Mouse (Mus musculus): ENCODE results near the gene 4922502D21Rik.

DNA sequence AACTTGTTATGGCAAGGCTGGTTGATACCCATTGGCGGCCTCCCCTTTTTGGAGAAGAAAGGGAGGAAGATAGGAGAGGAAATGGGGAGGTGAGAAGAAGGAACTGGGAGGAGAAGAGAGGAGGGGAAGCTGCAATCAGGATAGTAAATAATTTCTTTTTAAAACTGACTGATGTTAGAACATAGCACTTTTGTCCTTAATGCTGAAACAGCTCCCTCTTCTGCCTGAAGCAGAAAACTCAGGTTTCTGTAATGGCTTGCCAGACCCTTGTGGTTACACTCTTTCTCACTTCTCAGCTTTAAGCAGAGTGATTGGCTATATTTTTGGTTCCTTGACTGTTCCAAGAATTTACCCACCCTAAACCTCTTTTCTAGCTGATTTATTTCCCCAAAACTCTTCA is 5.6 kb downstream of the 4922502D21Rik start:
- TF ChIP-seq CTCF (IDR thresholded peaks at IDR 0.05; ENCODE audit: insufficient read depth, low read depth, low read length) = no peak
- no peak for TF ChIP-seq POLR2A (IDR thresholded peaks at IDR 0.05; ENCODE audit: insufficient read depth, low read depth, low read length)
